Mouse (Mus musculus) mouse embryonic stem cell (cell line): ENCODE data around the gene Zswim7.

Experiments
- in situ Hi-C, 2 experiments: fragments of 300-500 bp; cut with MboI; formaldehyde crosslinking; loops; 1 replicate in 1 of 2; 3 replicates in 1 of 2; pipeline ENCODE4 v1.14.3; 2019 to 2020; ENCODE audit warnings: low sequenced_read_pairs in 2 of 2, low pct_unique_long_range_greater_than_20kb in 1 of 2, mixed read lengths in 1 of 2; ENCODE audit not compliant: unreplicated experiment in 1 of 2

Gene Zswim7

DNA sequence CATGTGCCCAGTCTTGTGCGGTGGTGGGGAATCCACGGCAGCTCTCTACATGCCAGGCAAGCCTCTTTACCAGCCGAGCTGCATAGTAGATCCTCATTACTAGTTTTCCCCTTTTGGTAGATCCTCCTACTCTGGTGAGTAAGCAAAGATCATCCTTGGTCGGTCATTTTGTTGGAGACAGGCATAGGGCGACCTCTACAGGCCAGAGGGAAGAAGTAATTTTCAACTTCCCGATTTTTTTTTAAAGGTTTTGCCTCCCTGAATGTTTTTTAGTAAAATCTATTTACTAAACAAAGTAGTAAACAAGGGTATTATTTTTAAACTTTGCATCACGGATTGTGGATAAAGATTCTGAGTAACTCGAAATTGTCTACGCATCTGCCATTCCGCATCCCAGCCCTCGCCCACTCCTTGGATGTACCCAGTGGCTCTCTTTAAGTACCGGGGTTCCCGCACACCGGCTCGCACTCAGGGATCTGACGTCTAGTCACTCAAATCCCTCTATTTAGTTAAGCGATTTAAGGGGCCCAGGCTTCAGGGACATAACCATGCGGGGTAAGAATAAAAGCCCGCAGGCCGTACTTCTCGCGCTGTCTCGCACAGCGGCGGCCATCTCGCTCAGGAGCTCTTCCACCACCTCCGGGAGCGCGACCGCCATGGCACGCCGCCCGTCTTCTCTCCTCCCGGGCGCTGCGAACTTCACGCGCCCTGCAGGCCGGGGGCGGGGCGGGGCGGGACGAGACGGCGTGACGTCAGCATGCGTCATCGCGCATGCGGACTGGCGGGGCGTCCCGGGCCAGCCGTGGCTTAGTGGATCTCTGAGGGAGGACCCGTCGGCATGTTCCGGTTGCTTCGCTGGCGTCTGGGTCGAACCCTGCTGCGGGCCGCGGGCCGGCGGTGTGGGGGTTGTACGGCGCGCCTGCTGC is at the start of gene Zswim7, which contains the start of gene Ttc19:
Gene Zswim7, minus strand, starts transcription at position 701 of the 926 bp plus-strand sequence.
Gene Ttc19, plus strand, starts transcription at position 799 of the 926 bp plus-strand sequence.
- in situ Hi-C loops = loop anchor here (5.0 to 25.0 kb wide), 2 partner anchors 154 to 406 kb away; no protein-coding TSS in a partner anchor

- in situ Hi-C loops = no loop called here
Measured at GRCm38 (mm10) chr11:62323659-62324058, 42.5 kb upstream of the Zswim7 start.

GRCm38 (mm10) chr11:62320097-62320496 is 38.9 kb upstream of the Zswim7 start:
- in situ Hi-C loops = no loop called here

DNA sequence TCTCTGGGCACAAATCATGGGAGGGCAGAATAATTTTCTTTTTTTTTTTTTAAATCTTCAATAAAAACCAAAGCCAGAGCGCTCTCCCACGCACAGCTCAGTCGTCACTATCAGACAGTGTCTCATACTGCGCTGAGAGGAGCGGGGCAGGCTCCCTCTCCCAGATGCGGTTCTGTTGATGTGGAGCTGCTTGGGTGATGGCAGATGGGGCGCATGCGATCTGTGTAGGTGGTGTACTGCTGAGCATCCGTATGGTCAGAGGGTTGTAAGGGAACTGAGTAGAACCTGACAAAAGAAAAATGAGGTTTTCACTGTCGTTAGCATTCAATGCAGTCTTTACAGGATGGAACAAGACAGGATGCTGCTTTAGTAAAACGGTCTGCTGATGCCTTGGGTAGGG is 36.6 kb upstream of the Zswim7 start:
- in situ Hi-C loops = no loop called here

DNA sequence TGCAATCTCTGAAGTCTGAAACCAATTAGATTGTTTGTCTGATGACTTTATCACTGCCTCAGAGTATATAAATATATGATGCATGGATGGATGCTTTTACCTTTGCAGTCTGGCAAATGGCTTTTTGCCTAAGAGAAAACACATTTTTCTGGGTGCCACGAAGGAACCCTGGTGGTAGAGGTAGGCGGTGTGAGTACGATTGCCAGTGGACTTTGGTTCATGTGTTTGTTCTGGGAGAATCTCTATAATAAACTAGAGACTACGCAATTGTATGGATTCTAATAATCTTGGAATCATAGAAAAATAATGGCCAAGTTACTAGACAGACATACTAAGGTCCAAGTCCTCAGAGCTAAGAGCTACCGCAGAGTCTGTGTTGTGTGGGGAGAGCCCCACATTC is 33.8 kb upstream of the Zswim7 start:
- in situ Hi-C loops = no loop called here

DNA sequence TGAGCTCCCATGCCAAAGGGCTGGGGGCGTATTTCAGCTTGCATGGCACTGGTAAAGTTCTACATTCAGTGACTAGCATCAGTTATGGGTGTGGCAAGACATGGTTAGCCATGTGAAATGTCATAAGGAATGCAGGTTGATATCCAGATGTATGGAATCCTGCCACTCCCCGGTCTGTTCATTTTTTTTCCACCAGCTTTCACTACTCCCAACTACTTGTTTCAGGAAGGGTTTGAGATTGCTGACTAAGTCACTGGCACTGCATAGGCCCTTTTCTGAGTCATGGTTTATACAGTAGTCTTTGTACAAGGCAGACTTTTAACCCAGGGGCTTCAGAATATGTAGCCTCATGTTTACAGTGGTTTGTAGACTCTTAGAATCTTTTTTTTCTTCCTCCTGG is 28.1 kb upstream of the Zswim7 start:
- in situ Hi-C loops = no loop called here

GRCm38 (mm10) chr11:62305866-62306265 is 24.7 kb upstream of the Zswim7 start:
- in situ Hi-C loops = no loop called here

GRCm38 (mm10) chr11:62298883-62299282 is 17.7 kb upstream of the Zswim7 start:
- in situ Hi-C loops = loop anchor here (25.0 kb wide), 1 partner anchor 388 kb away; no protein-coding TSS in a partner anchor

DNA sequence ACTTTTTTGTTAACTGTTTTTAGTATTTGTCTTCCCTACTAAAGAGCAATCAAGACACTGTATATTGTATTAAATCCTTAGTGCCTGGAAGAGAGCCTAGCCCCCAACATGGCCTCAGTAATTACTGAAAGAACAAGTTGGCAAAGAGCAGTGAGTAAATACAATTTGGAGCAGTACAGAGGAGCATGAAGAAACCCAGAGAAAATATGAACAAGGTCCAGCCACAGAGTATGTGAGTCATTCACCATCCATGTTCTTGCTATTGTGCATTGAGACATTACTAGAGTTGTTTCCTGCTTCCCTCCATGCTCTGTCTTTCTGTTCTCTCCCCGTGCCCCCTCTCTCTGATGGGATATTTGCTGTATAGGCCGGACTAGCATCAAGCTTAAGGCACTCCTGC is 12.9 kb upstream of the Zswim7 start:
- in situ Hi-C loops = loop anchor here (25.0 kb wide), 1 partner anchor 393 kb away; no protein-coding TSS in a partner anchor

GRCm38 (mm10) chr11:62287700-62288099 is 6.5 kb upstream of the Zswim7 start:
- in situ Hi-C loops = loop anchor here (25.0 kb wide), 1 partner anchor 400 kb away; no protein-coding TSS in a partner anchor

DNA sequence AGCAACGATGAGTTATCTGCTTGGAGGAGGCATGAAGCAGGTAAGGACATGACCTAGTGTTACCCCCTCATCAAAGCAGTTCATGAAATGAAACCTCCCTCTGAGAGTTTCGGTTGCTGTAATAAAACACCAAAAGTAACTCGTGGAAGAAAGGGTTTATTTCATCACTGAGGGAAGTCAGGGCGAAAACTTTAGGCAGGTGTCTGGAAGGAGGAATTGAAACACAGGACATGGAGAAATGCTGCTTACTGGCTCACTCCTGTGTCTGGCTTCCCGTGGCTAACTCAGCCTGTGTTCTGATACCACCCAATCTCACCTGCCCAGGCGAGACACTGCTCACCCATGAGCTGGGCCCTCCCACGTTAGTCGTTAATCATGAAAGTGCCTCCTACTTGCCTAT is 3.8 kb upstream of the Zswim7 start:
- in situ Hi-C loops = loop anchor here (25.0 kb wide), 1 partner anchor 402 kb away; no protein-coding TSS in a partner anchor

GRCm38 (mm10) chr11:62284020-62284419 is 2.8 kb upstream of the Zswim7 start:
- in situ Hi-C loops = loop anchor here (5.0 to 25.0 kb wide), 2 partner anchors 157 to 403 kb away; no protein-coding TSS in a partner anchor

- in situ Hi-C loops = loop anchor here (5.0 to 25.0 kb wide), 2 partner anchors 154 to 406 kb away; no protein-coding TSS in a partner anchor
Measured at GRCm38 (mm10) chr11:62281601-62281997, 424 bp upstream of the Zswim7 start.

- in situ Hi-C loops = loop anchor here (5.0 to 25.0 kb wide), 3 partner anchors 151 to 409 kb away; no protein-coding TSS in a partner anchor
Measured at GRCm38 (mm10) chr11:62278027-62278426, 3.1 kb downstream of the Zswim7 start.

DNA sequence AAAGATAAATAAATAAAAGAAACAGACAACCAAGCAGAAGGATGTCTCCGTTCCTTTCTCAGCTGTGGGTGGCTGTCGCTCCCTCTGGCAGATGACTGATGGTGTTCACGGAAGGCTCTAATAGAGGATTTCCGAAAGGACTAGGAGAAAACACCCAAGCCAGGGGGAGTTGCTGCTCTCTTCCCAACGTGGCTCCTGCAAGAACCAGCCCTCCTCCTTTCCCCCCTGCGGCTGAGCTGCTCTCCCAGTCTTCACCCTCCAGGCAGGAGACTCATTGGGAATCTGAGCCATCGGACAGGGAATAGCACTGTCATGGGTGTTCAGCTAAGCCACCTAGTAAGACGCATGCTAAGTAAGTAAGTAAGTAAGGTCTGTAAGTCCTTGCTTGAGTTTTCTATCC is 4.1 kb downstream of the Zswim7 start:
- in situ Hi-C loops = loop anchor here (5.0 to 25.0 kb wide), 3 partner anchors 150 to 410 kb away; no protein-coding TSS in a partner anchor

GRCm38 (mm10) chr11:62270851-62271250 is 10.3 kb downstream of the Zswim7 start:
- in situ Hi-C loops = no loop called here

DNA sequence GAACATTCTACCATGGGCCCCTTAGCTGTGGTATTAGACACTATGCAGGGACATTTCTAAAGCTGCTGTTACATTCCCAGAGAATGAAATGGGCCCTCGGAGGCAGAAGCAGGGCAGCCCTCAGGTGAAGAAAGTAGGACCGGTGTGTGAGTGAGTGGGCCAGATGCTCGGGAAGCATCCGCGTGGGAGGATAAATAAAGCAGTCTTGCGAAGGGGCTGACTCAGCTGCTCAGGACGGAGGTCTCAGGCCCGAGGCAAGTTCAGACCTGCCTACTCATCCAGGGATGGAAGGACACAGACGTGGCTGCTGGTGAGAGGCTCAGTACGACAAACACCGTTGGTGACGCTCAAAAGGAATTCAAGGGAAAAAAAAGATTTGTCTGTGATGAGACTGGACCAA is 12.1 kb downstream of the Zswim7 start:
- in situ Hi-C loops = no loop called here

- in situ Hi-C loops = no loop called here
Measured at GRCm38 (mm10) chr11:62268381-62268780, 12.8 kb downstream of the Zswim7 start.

- in situ Hi-C loops = no loop called here
Measured at GRCm38 (mm10) chr11:62266466-62267214, 14.5 kb downstream of the Zswim7 start.
